Mouse (Mus musculus): ENCODE results near the gene Sec14l4.
A peak's percentile ranks its signal among the peaks of the same experiment; 100 is the strongest.

Gene Sec14l4

DNA sequence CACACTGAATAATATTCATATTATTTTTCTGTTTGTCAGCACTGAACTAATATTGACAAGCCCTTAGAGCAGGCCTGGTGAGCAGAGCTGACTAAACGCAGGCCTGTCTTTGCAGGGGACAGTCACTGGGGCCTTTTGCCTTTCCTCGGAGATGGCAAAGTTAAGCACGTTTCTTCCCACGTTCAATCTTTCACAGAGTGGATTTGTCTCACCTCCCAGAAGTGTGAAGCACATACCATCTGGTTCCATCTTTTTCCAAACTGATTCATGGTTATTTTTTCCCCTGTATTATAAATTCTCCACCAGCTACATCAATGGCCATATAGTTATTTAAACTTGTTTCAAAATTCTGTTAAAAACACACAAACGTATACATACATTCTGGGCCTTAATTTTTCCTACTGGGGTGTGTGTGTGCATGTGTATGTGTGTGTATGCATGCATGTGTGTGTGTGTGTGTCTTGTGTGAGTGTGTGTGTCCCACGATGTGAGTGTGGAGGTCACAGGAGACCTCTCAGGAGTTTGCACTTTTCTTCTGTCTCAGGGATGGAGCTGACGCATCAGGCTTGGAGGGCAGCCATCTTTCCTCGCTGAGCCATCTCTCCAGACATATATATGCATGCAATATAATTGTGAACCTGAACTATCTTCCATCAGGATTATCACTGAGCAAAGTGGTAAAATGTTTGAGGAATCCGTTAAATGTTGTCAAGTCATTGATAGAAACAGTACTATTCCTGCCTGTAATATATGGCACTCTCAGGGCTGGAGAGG, 3.5 kb upstream of the Sec14l4 start:
- DNase-seq (ENCODE audit: low read depth, low spot score): no peak

GRCm38 (mm10) chr11:4029343-4029742, 1.9 kb upstream of the Sec14l4 start:
- no peak for DNase-seq (ENCODE audit: low read depth, low spot score)

- no peak for DNase-seq (ENCODE audit: low read depth, low spot score)
Observed at GRCm38 (mm10) chr11:4031961-4032360, 699 bp downstream of the Sec14l4 start.

DNA sequence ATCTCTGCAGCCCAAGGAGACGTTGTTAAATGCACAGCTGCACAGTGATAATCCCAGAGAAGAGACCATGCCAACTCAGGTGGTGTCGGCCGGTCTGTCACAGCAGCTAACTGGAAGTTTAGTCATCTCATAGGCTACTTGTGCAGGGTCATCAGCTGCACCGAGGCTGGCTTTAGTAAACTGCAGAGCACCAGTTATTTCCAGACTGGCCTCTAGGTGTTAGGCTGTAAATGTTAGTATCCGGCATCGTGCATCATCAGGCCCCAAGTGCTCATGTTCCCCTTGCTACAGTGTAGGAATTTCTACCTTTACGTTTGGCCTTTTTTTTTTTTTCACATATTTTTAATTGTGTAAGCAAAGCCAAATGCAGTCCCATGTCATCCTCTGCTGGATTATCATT, 2.2 kb downstream of the Sec14l4 start:
- DNase-seq (ENCODE audit: low read depth, low spot score): no peak

GRCm38 (mm10) chr11:4034169-4034568, 2.9 kb downstream of the Sec14l4 start:
- DNase-seq (ENCODE audit: low read depth, low spot score): no peak

DNA sequence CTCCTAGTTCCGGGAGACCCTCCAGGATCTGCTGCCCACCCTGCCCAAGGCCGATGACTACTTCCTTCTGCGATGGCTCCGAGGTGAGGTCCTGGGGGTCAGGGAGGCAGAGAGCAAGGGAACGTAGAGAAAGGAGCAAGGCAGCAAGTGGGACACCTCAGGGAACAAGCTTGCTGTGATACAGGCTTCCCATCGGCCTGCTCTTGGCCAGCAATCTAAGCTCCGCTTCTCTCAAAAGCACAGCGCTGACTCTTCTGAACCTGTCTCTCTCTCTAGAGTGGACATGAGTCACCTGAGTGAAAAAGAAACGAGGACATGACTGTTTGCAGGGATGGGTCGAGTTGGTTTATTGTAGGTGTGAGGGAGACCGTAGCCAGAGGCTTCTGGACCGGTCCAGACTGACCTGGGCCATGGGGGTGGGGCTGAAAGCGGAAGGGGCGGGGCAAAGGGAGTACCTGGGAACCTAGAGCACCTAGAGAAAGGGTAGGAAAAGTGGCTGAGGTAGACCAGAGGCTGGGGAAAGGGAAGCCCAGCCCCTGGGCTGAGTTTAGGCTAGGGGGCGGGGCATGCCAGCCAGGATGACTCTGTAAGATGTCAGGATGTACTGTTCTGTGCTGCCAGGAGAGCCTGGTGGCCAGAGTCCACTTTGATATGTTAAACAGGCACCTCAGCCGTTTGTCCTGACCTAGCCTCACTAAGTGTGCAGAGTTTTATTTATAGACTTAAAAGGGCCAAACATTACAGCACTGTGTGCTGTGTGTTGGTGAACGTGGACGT, 4.0 kb downstream of the Sec14l4 start:
- DNase-seq (ENCODE audit: low read depth, low spot score): no peak

DNA sequence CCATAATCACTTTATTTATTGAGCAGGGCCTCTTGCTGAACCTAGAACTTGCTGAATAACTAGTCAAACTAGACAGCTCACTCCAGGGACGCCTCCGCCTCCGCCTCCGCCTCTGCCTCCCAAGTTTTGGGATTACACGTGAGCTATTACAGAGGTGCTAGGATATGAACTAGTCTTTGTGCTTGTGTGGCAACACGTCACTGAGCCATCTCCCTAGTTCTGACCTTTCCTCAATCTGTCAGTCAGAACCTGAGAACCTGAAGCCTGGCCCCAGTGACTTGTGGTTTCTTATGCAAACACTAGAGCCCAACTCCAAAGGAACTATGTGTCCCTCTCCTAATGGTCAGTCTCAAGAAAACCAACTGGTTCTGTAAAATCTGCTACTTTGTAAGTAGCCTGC, 4.7 kb downstream of the Sec14l4 start:
- no peak for DNase-seq (ENCODE audit: low read depth, low spot score)

GRCm38 (mm10) chr11:4036365-4037084, 5.3 kb downstream of the Sec14l4 start:
- no peak for DNase-seq (ENCODE audit: low read depth, low spot score)

- no peak for DNase-seq (ENCODE audit: low read depth, low spot score)
Observed at GRCm38 (mm10) chr11:4039951-4040350, 8.7 kb downstream of the Sec14l4 start.

DNA sequence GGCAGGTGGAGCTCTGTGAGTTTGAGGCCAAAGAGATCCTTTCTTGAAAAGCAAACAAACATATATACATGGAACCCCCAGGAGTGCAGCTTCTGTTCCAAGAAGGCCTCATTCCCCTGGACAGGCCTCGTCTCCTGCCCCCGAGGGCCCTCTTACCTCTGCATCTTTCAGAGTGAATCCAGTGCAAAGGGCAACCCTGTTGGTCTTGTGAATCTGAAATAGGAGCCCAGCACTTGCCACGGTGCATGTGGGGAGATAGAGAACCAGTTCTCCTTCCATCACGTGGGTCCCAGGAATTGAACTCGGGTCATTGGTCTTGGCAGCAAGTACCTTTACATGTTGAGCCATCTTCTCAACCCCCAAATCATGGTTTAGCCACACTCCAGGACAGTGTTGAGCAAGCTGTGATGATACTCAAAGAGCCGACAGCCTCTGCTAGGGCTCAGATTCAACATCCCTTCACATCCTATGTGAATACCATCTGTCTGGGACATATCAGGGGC, 9.9 kb downstream of the Sec14l4 start:
- no peak for DNase-seq (ENCODE audit: low read depth, low spot score)

DNA sequence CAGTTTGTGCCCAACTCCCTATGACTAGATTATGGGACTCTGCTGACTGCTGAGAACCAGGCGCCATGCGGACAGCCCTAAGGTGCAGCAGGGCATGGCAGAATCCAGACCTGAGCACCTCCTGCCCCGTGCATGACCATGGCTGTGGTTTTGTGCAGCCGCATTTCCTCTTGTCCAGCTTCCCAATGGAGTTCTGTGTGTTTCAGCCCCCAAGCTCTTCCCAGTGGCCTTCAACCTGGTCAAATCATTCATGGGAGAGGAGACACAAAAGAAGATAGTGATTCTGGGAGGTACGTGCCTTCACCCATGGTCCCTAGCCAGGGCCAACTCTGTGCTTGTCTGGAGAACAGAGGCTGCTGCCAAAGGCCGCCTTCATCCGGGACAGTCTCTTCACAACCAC, 11.8 kb downstream of the Sec14l4 start:
- DNase-seq (ENCODE audit: low read depth, low spot score): no peak

DNA sequence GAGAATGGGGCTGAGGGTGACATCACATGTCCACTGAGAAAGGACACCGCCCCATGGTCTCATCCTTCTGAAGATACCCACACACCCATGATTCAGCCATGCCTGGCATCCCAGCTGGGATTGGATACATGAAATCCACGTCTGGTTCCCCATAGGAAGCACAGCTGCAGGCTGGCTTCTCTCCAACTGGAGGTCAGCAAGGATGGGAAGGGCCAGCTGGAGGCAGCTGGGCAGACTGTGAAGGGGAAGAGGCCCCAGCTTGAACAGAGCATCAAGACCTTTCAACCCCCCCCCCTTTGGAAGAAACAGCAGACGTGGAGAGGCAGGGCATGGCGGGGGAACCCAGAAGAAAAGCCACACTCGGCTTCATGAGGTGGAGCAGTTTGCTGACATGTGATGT, 15.3 kb downstream of the Sec14l4 start:
- DNase-seq (ENCODE audit: low read depth, low spot score): no peak

DNA sequence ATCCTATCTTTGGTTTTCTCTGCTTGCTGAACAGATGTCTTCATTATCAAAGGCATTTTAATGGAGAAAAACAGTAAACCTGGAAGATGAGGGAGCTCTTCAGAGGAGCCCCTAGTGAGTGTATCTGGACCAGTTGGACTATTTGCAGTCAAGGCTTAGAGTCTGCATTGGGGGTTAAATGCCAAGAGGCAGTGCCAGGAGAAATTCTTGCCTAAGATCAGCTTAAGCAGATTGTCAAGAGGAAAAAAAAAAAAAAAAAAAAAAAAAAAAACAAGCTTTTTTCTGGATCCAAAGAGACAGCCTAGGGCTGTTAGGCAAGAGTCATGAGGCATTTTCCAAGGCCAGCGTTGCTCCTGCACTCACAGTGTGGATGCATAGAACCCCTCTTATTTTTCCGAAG, 16.5 kb downstream of the Sec14l4 start:
- DNase-seq (ENCODE audit: low read depth, low spot score): no peak

- no peak for DNase-seq (ENCODE audit: low read depth, low spot score)
Observed at GRCm38 (mm10) chr11:4048438-4048837, 17.2 kb downstream of the Sec14l4 start.

DNA sequence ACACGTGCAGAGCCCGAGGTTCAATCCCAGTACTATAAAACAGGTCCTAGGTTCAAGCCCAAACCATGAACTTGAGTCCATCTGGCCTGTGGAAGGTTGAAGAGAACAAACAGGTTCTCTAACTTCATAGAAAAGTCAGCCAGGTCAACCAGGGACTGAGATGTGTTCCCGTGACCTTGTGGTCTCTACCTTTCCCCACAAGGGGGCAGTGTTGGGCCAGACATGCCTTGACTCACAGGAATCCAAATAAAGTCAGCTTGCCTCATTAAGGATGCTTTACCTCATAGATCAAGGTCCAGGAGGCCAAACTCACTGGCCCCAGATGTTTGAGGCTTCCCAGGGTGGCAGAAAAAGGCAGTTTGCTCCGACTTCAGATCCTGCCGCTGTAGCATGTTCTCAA, 22.3 kb downstream of the Sec14l4 start:
- peak; percentile 85 for DNase-seq (ENCODE audit: low read depth, low spot score)

GRCm38 (mm10) chr11:4060866-4061575, 29.8 kb downstream of the Sec14l4 start:
- no peak for DNase-seq (ENCODE audit: low read depth, low spot score)

GRCm38 (mm10) chr11:4062523-4062922, 31.3 kb downstream of the Sec14l4 start:
- DNase-seq (ENCODE audit: low read depth, low spot score): no peak

- no peak for DNase-seq (ENCODE audit: low read depth, low spot score)
Observed at GRCm38 (mm10) chr11:4062981-4063380, 31.7 kb downstream of the Sec14l4 start.

GRCm38 (mm10) chr11:4064627-4065122, 33.4 kb downstream of the Sec14l4 start, which contains the start of gene Sec14l3:
TSS of gene Sec14l3 (plus strand) at chr11:4064841.
- no peak for DNase-seq (ENCODE audit: low read depth, low spot score)

DNA sequence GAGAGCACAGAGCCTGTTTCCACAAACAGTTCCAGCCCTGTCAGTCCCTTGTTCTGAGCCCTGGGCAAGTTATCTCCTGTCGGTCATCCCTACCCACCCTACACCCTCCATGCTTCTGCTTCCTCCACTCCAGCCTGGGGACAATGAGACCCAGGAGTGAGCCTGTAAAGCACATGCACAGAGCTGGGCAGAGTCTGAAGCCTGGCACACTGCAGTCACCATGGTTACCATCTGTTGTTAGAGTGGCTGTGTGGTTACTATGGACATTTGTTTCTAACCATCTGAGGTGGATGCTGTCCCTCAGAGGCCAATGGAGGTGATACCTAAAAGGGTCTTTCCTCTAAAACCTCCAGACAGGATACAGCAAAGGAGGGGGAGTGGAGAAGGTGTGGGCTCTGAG, 38.4 kb downstream of the Sec14l4 start:
- no peak for DNase-seq (ENCODE audit: low read depth, low spot score)

DNA sequence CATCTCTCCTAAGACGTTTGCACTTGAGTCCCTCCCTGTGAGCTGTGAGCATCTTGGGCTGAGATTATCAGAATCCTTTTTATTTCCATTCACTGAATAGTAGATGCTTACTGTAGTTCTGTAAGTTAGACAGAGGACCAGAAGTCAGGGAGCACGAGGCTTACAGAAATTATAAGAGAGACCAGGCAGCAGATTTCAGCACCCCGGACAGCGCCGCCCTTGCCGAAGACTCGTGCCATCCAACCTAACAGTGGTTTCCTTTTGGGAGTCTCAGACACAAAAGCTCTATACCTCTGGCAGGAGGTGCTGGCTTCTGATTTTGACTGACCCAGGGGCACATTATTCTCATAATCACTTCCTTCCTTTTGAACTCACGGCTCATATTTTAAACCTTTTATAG, 45.4 kb downstream of the Sec14l4 start:
- DNase-seq (ENCODE audit: low read depth, low spot score): peak; percentile 74
